Comparison of ENCODE assay signal across 18 mouse cellular contexts in genomic region chr6:117604834-117605233, GRCm38 (mm10).
DNase-seq lines count a peak whose midpoint lies in the region; ATAC-seq and TF ChIP-seq lines count a peak whose summit lies in the region.
"Had no signal": no experiment of that assay in that cellular context is flagged by ENCODE, and none has a peak within 500 bp of the region (broad histone marks: within the 10 kb centered on the region; RNA-seq: fewer than 3 reads in every experiment).

No protein-coding gene starts in this region.

- no peak for TF ChIP-seq EP300 in stomach, postnatal 0 days (optimal IDR thresholded peaks at IDR 0.05)

- no peak for DNase-seq in heart, adult 9 months (ENCODE audit: low spot score in 2 of 2)
- DNase-seq in kidney, adult 8-10 months, result peak; percentile 28 to 43
- DNase-seq in neural tube, embryonic 10.5 days (ENCODE audit: extremely low spot score, low spot score), result peak; percentile 11
- no peak for DNase-seq in stomach, postnatal 0 days (ENCODE audit: low spot score)
- no peak for DNase-seq in hindbrain, postnatal 0 days (ENCODE audit: low spot score)
- DNase-seq: adrenal gland, adult 2 months; cerebellum, adult 9-11 months; left cerebral cortex, postnatal 4 days; lung, postnatal 10 days; right cerebral cortex, postnatal 14 days had no signal

- H3K9me3 ChIP-seq in heart, embryonic 13.5 days, result peaks cover 13% of the 10 kb centered on the region; the same call in 1 of the 2 replicates
- no peaks in the 10 kb centered on the region for H3K9me3 ChIP-seq in kidney, embryonic 14.5 days (ENCODE audit: control insufficient read depth, low read length)
- no peaks in the 10 kb centered on the region for H3K9me3 ChIP-seq in neural tube, embryonic 15.5 days (replicated peaks)
- no peaks in the 10 kb centered on the region for H3K9me3 ChIP-seq in stomach, postnatal 0 days (ENCODE audit: control insufficient read depth, low read length)
- no peaks in the 10 kb centered on the region for H3K9me3 ChIP-seq in hindbrain, postnatal 0 days (ENCODE audit: low read length)
- H3K9me3 ChIP-seq: liver, embryonic 15.5 days; neural tube, embryonic 13.5 days; stomach, embryonic 15.5 days had no signal

- H3K4me1 ChIP-seq in heart, embryonic 13.5 days, result peaks cover 39% of the 10 kb centered on the region
- H3K4me1 ChIP-seq in kidney, embryonic 14.5 days (ENCODE audit: control insufficient read depth, insufficient read depth, low read length), result no peaks in the 10 kb centered on the region
- no peaks in the 10 kb centered on the region for H3K4me1 ChIP-seq in neural tube, embryonic 15.5 days
- H3K4me1 ChIP-seq in stomach, postnatal 0 days (replicated peaks; ENCODE audit: control insufficient read depth, insufficient read depth), result no peaks in the 10 kb centered on the region
- H3K4me1 ChIP-seq in hindbrain, postnatal 0 days (ENCODE audit: insufficient read depth, low read length), result no peaks in the 10 kb centered on the region
- H3K4me1 ChIP-seq: liver, embryonic 15.5 days; megakaryocyte, embryonic 14.5 days; neural tube, embryonic 13.5 days had no signal

- no peak for TF ChIP-seq CTCF in stomach, postnatal 0 days (IDR thresholded peaks at IDR 0.05; ENCODE audit: low read depth)
- no peak for TF ChIP-seq CTCF in hindbrain, postnatal 0 days (IDR thresholded peaks at IDR 0.05; ENCODE audit: low read depth)

- WGBS in heart, embryonic 13.5 days, result 25% methylated on average over 2 of the region's 2 CpGs
- 86% methylated on average over 2 of the region's 2 CpGs for WGBS in kidney, embryonic 14.5 days
- 84% methylated on average over 2 of the region's 2 CpGs for WGBS in neural tube, embryonic 15.5 days
- 73% methylated on average over 2 of the region's 2 CpGs for WGBS in stomach, postnatal 0 days
- WGBS in hindbrain, postnatal 0 days, result 92% methylated on average over 2 of the region's 2 CpGs

- no peak overlapping the region for H3K9ac ChIP-seq in heart, embryonic 13.5 days
- H3K9ac ChIP-seq in kidney, embryonic 14.5 days (ENCODE audit: low read depth, low read length), result no peak overlapping the region
- no peak overlapping the region for H3K9ac ChIP-seq in neural tube, embryonic 15.5 days (replicated peaks)
- no peak overlapping the region for H3K9ac ChIP-seq in stomach, postnatal 0 days (ENCODE audit: low read length)
- no peak overlapping the region for H3K9ac ChIP-seq in hindbrain, postnatal 0 days (replicated peaks; ENCODE audit: low read length)
- H3K9ac ChIP-seq: liver, embryonic 15.5 days; neural tube, embryonic 13.5 days; stomach, embryonic 15.5 days had no signal

- H3K4me3 ChIP-seq in heart, embryonic 13.5 days, result no peak overlapping the region
- H3K4me3 ChIP-seq in kidney, embryonic 14.5 days (ENCODE audit: low read length), result no peak overlapping the region
- H3K4me3 ChIP-seq in neural tube, embryonic 15.5 days (replicated peaks), result no peak overlapping the region
- H3K4me3 ChIP-seq in stomach, postnatal 0 days (ENCODE audit: low read depth, low read length), result no peak overlapping the region
- H3K4me3 ChIP-seq in hindbrain, postnatal 0 days (ENCODE audit: low read length), result no peak overlapping the region
- H3K4me3 ChIP-seq: layer of hippocampus, adult 2 months; liver, embryonic 15.5 days; megakaryocyte, embryonic 14.5 days; neural tube, embryonic 13.5 days; stomach, embryonic 15.5 days had no signal

- H3K27me3 ChIP-seq in heart, embryonic 13.5 days (replicated peaks), result peaks cover 41% of the 10 kb centered on the region
- H3K27me3 ChIP-seq in kidney, embryonic 14.5 days (ENCODE audit: control insufficient read depth, insufficient read depth, low read length), result no peaks in the 10 kb centered on the region
- no peaks in the 10 kb centered on the region for H3K27me3 ChIP-seq in neural tube, embryonic 15.5 days (replicated peaks)
- no peaks in the 10 kb centered on the region for H3K27me3 ChIP-seq in stomach, postnatal 0 days (ENCODE audit: control insufficient read depth, insufficient read depth, low read length)
- H3K27me3 ChIP-seq in hindbrain, postnatal 0 days (ENCODE audit: insufficient read depth, low read length), result no peaks in the 10 kb centered on the region
- H3K27me3 ChIP-seq: liver, embryonic 15.5 days; megakaryocyte, embryonic 14.5 days; neural tube, embryonic 13.5 days; stomach, embryonic 15.5 days had no signal

- H3K36me3 ChIP-seq in heart, embryonic 13.5 days, result no peaks in the 10 kb centered on the region
- no peaks in the 10 kb centered on the region for H3K36me3 ChIP-seq in kidney, embryonic 14.5 days (ENCODE audit: control insufficient read depth, insufficient read depth, low read length)
- no peaks in the 10 kb centered on the region for H3K36me3 ChIP-seq in neural tube, embryonic 15.5 days
- no peaks in the 10 kb centered on the region for H3K36me3 ChIP-seq in stomach, postnatal 0 days (ENCODE audit: control insufficient read depth, insufficient read depth, low read length)
- H3K36me3 ChIP-seq in hindbrain, postnatal 0 days (ENCODE audit: insufficient read depth, low read length), result no peaks in the 10 kb centered on the region
- H3K36me3 ChIP-seq: liver, embryonic 15.5 days; neural tube, embryonic 13.5 days; stomach, embryonic 15.5 days had no signal

- H3K27ac ChIP-seq in heart, embryonic 13.5 days (replicated peaks), result peak overlapping the region; percentile 76
- H3K27ac ChIP-seq in kidney, embryonic 14.5 days (ENCODE audit: low read depth, low read length), result no peak overlapping the region
- no peak overlapping the region for H3K27ac ChIP-seq in neural tube, embryonic 15.5 days (replicated peaks)
- H3K27ac ChIP-seq in stomach, postnatal 0 days (replicated peaks), result no peak overlapping the region
- H3K27ac ChIP-seq in hindbrain, postnatal 0 days, result no peak overlapping the region
- H3K27ac ChIP-seq: layer of hippocampus, adult 2 months; liver, embryonic 15.5 days; neural tube, embryonic 13.5 days; stomach, embryonic 15.5 days had no signal

- peak overlapping the region; percentile 49 for H3K4me2 ChIP-seq in heart, embryonic 13.5 days
- no peak overlapping the region for H3K4me2 ChIP-seq in kidney, embryonic 14.5 days (replicated peaks; ENCODE audit: low read depth, low read length)
- no peak overlapping the region for H3K4me2 ChIP-seq in neural tube, embryonic 15.5 days
- no peak overlapping the region for H3K4me2 ChIP-seq in stomach, postnatal 0 days (replicated peaks; ENCODE audit: low read depth)
- H3K4me2 ChIP-seq in hindbrain, postnatal 0 days (ENCODE audit: low read depth, low read length), result no peak overlapping the region
- H3K4me2 ChIP-seq: liver, embryonic 15.5 days; neural tube, embryonic 13.5 days; stomach, embryonic 15.5 days had no signal

- ATAC-seq in heart, embryonic 13.5 days (ENCODE audit: extremely low read depth, insufficient number of reproducible peaks, low FRiP score, low TSS enrichment), result no peak
- ATAC-seq in kidney, embryonic 14.5 days (ENCODE audit: low FRiP score, low TSS enrichment), result no peak
- no peak for ATAC-seq in neural tube, embryonic 15.5 days (ENCODE audit: low FRiP score)
- ATAC-seq in stomach, postnatal 0 days (ENCODE audit: low FRiP score, low TSS enrichment), result peak; percentile 56; the same call in 1 of the 2 replicates
- ATAC-seq in hindbrain, postnatal 0 days, result no peak

Comparison
In these comparisons a context has a peak if more than half of its experiments do, and no peak if none do; other contexts are left out.
1. DNase-seq: peak in kidney, adult 8-10 months (2 of 2) and neural tube, embryonic 10.5 days (single experiment); none in heart, adult 9 months (0 of 2), stomach, postnatal 0 days (single experiment) and hindbrain, postnatal 0 days (single experiment).